Mouse (Mus musculus) hindbrain, embryonic 14.5 days (tissue): ENCODE data around the gene Taok3. TPM values are rescaled to one million over a fixed set of nuclear protein-coding genes. Genes with fewer than 3 reads are reported as not detected.

Experiments used
- ATAC-seq: fragments of 200-750 bp; cut with Nextera tagmentation; 2 replicates; pipeline ENCODE4 v1.8.0; 2017; ENCODE audit warnings: moderate number of reproducible peaks, mild to moderate bottlenecking, moderate TSS enrichment, moderate library complexity; ENCODE audit not compliant: low FRiP score
- DNase-seq: peaks from one replicate; pipeline ENCODE4 v3.0.0-alpha.2; 2015; ENCODE audit warnings: low spot score
- H3K27ac ChIP-seq: fragments of 300-500 bp; sonication (generic); 2 replicates; pipeline ENCODE4 v1.5.1; 2014; ENCODE audit warnings: mild to moderate bottlenecking, moderate library complexity
- H3K27me3 ChIP-seq: fragments of 300-500 bp; sonication (generic); 2 replicates; pipeline ENCODE4 v1.6.1; 2014; ENCODE audit warnings: mild to moderate bottlenecking, low read length, mixed read lengths; ENCODE audit not compliant: control insufficient read depth, insufficient read depth
- H3K36me3 ChIP-seq: fragments of 300-500 bp; sonication (generic); replicated peaks from 2 replicates; pipeline ENCODE4 v1.6.1; 2014; ENCODE audit not compliant: control insufficient read depth, insufficient read depth
- H3K4me1 ChIP-seq: fragments of 300-500 bp; sonication (generic); replicated peaks from 2 replicates; pipeline ENCODE4 v1.6.1; 2014; ENCODE audit warnings: antibody characterized with exemption, low read length, mixed read lengths; ENCODE audit not compliant: control insufficient read depth, insufficient read depth
- H3K4me2 ChIP-seq: fragments of 300-500 bp; sonication (generic); replicated peaks from 2 replicates; pipeline ENCODE4 v1.6.1; 2014; ENCODE audit warnings: mild to moderate bottlenecking, moderate library complexity
- H3K4me3 ChIP-seq: fragments of 300-500 bp; sonication (generic); replicated peaks from 2 replicates; pipeline ENCODE4 v1.5.1; 2014; ENCODE audit warnings: mild to moderate bottlenecking, low read length
- H3K9ac ChIP-seq: fragments of 300-500 bp; sonication (generic); 2 replicates; pipeline ENCODE4 v1.6.1; 2014
- H3K9me3 ChIP-seq: fragments of 300-500 bp; sonication (generic); 2 replicates; pipeline ENCODE4 v1.6.1; 2016; ENCODE audit warnings: low read length; ENCODE audit not compliant: control insufficient read depth
- WGBS: fragments of 180-500 bp; shearing (Covaris S2); extraction: QIAGEN DNeasy Blood & Tissue Kit; methylation state at CpG from one replicate; pipeline ENCODE4 v1.1.7; 2014; 5-methylcytosine and 5-hydroxymethylcytosine counted together
- polyA plus RNA-seq: library from polyadenylated mRNA; unstranded; fragments of >200 nt; fragmentation: Nextera tagmentation; extraction: Ambion mirVana; gene quantifications from 2 replicates; pipeline ENCODE4 v1.2.1, GENCODE M21; 2014

Gene Taok3
- polyA plus RNA-seq, 1 experiment from 2014 or later, result 50.4 TPM

GRCm38 (mm10) chr5:117181921-117182320 lies 62.0 kb downstream of the Taok3 start:
- Histone ChIP-seq H3K4me3 (no peak overlapping the region), H3K36me3 (no peaks in the 10 kb centered on the region), H3K9ac (no peak overlapping the region), H3K27ac (no peak overlapping the region), H3K4me1 (no peaks in the 10 kb centered on the region), H3K9me3 (no peaks in the 10 kb centered on the region), H3K4me2 (no peak overlapping the region), H3K27me3 (no peaks in the 10 kb centered on the region)
- ATAC-seq (no peak), DNase-seq (no peak)
- WGBS, result 85% methylated on average over 5 of the region's 5 CpGs

- Histone ChIP-seq H3K9me3 (no peaks in the 10 kb centered on the region), H3K4me1 (no peaks in the 10 kb centered on the region), H3K36me3 (no peaks in the 10 kb centered on the region), H3K4me3 (no peak overlapping the region), H3K9ac (no peak overlapping the region), H3K27me3 (no peaks in the 10 kb centered on the region), H3K4me2 (no peak overlapping the region), H3K27ac (no peak overlapping the region)
- WGBS, result 79% methylated on average over 3 of the region's 3 CpGs
- DNase-seq (no peak), ATAC-seq (no peak)
Observed at GRCm38 (mm10) chr5:117182411-117182810, 62.5 kb downstream of the Taok3 start.

GRCm38 (mm10) chr5:117184832-117185231 lies 64.9 kb downstream of the Taok3 start:
- no peaks in the 10 kb centered on the region for H3K9me3 ChIP-seq
- DNase-seq, result no peak
- WGBS, result 87% methylated on average over 6 of the region's 6 CpGs
- no peak overlapping the region for H3K9ac ChIP-seq
- H3K36me3 ChIP-seq, result no peaks in the 10 kb centered on the region
- H3K4me3 ChIP-seq, result no peak overlapping the region
- no peak overlapping the region for H3K4me2 ChIP-seq
- no peak for ATAC-seq
- no peaks in the 10 kb centered on the region for H3K4me1 ChIP-seq
- no peak overlapping the region for H3K27ac ChIP-seq
- no peaks in the 10 kb centered on the region for H3K27me3 ChIP-seq

GRCm38 (mm10) chr5:117185673-117186072 lies 65.7 kb downstream of the Taok3 start:
- Histone ChIP-seq H3K9me3 (no peaks in the 10 kb centered on the region), H3K27me3 (no peaks in the 10 kb centered on the region), H3K4me2 (no peak overlapping the region), H3K9ac (no peak overlapping the region), H3K4me3 (no peak overlapping the region), H3K4me1 (no peaks in the 10 kb centered on the region), H3K27ac (no peak overlapping the region), H3K36me3 (no peaks in the 10 kb centered on the region)
- ATAC-seq (no peak), DNase-seq (no peak)
- WGBS, result 93% methylated on average over 7 of the region's 7 CpGs

GRCm38 (mm10) chr5:117192061-117192460 lies 72.1 kb downstream of the Taok3 start:
- Histone ChIP-seq H3K9me3 (no peaks in the 10 kb centered on the region), H3K4me2 (no peak overlapping the region), H3K9ac (no peak overlapping the region), H3K4me3 (no peak overlapping the region), H3K36me3 (no peaks in the 10 kb centered on the region), H3K27me3 (no peaks in the 10 kb centered on the region), H3K4me1 (no peaks in the 10 kb centered on the region), H3K27ac (no peak overlapping the region)
- DNase-seq (no peak), ATAC-seq (no peak)
- 89% methylated on average over 6 of the region's 6 CpGs for WGBS

GRCm38 (mm10) chr5:117193748-117194147 lies 73.8 kb downstream of the Taok3 start:
- Histone ChIP-seq H3K4me3 (no peak overlapping the region), H3K27ac (no peak overlapping the region), H3K36me3 (no peaks in the 10 kb centered on the region), H3K4me2 (no peak overlapping the region), H3K9ac (no peak overlapping the region), H3K9me3 (no peaks in the 10 kb centered on the region), H3K27me3 (no peaks in the 10 kb centered on the region), H3K4me1 (no peaks in the 10 kb centered on the region)
- WGBS, result 91% methylated on average over 7 of the region's 7 CpGs
- DNase-seq (no peak), ATAC-seq (no peak)

GRCm38 (mm10) chr5:117194672-117195071 lies 74.7 kb downstream of the Taok3 start:
- 92% methylated on average over 5 of the region's 5 CpGs for WGBS
- Histone ChIP-seq H3K27me3 (no peaks in the 10 kb centered on the region), H3K4me2 (no peak overlapping the region), H3K27ac (no peak overlapping the region), H3K9ac (no peak overlapping the region), H3K4me3 (no peak overlapping the region), H3K4me1 (no peaks in the 10 kb centered on the region), H3K36me3 (no peaks in the 10 kb centered on the region), H3K9me3 (no peaks in the 10 kb centered on the region)
- ATAC-seq (no peak), DNase-seq (no peak)

- H3K9me3 ChIP-seq, result no peaks in the 10 kb centered on the region
- no peak overlapping the region for H3K4me2 ChIP-seq
- H3K4me3 ChIP-seq, result no peak overlapping the region
- no peak for DNase-seq
- no peak for ATAC-seq
- no peak overlapping the region for H3K9ac ChIP-seq
- 96% methylated on average over 7 of the region's 7 CpGs for whole genome bisulfite sequencing
- no peak overlapping the region for H3K27ac ChIP-seq
- H3K36me3 ChIP-seq, result peaks cover 4% of the 10 kb centered on the region
- no peaks in the 10 kb centered on the region for H3K4me1 ChIP-seq
- H3K27me3 ChIP-seq, result no peaks in the 10 kb centered on the region
Observed at GRCm38 (mm10) chr5:117196551-117196950, 76.6 kb downstream of the Taok3 start.

GRCm38 (mm10) chr5:117198390-117198789 lies 78.5 kb downstream of the Taok3 start:
- H3K4me2 ChIP-seq, result no peak overlapping the region
- 80% methylated on average over 3 of the region's 3 CpGs for WGBS
- H3K9me3 ChIP-seq, result no peaks in the 10 kb centered on the region
- no peak overlapping the region for H3K27ac ChIP-seq
- ATAC-seq (no peak), DNase-seq (no peak)
- no peak overlapping the region for H3K9ac ChIP-seq
- no peaks in the 10 kb centered on the region for H3K27me3 ChIP-seq
- H3K4me3 ChIP-seq, result no peak overlapping the region
- peaks cover 12% of the 10 kb centered on the region for H3K36me3 ChIP-seq
- no peaks in the 10 kb centered on the region for H3K4me1 ChIP-seq

GRCm38 (mm10) chr5:117207286-117207685 lies 87.4 kb downstream of the Taok3 start:
- Histone ChIP-seq H3K4me3 (no peak overlapping the region), H3K27me3 (no peaks in the 10 kb centered on the region), H3K27ac (no peak overlapping the region), H3K9ac (no peak overlapping the region), H3K4me1 (no peaks in the 10 kb centered on the region), H3K9me3 (0 out of 2 replicates have a peak, but pooled peaks cover 3% of the 10 kb centered on the region), H3K36me3 (peaks cover 32% of the 10 kb centered on the region), H3K4me2 (no peak overlapping the region)
- DNase-seq, result no peak
- WGBS, result 60% methylated on average over 16 of the region's 16 CpGs
- ATAC-seq, result no peak
